In genomic region chr16:24874235-24874634, GRCm38 (mm10) we compare ENCODE assay signal across 9 mouse cellular contexts.
DNase-seq lines count a peak whose midpoint lies in the region; ATAC-seq and TF ChIP-seq lines count a peak whose summit lies in the region.
"Had no signal": no experiment of that assay in that cellular context is flagged by ENCODE, and none has a peak within 500 bp of the region (broad histone marks: within the 10 kb centered on the region; RNA-seq: fewer than 3 reads in every experiment).

No protein-coding gene starts in this region.

- no peak overlapping the region for H3K4me3 ChIP-seq in intestine, embryonic 16.5 days (ENCODE audit: low read length)
- H3K4me3 ChIP-seq in intestine, embryonic 15.5 days (replicated peaks), result no peak overlapping the region
- H3K4me3 ChIP-seq in E14TG2a.4 (replicated peaks; ENCODE audit: low read length), result no peak overlapping the region
- no peak overlapping the region for H3K4me3 ChIP-seq in limb, embryonic 14.5 days (replicated peaks; ENCODE audit: low read length)
- H3K4me3 ChIP-seq in stomach, embryonic 16.5 days (replicated peaks; ENCODE audit: low read length), result no peak overlapping the region
- no peak overlapping the region for H3K4me3 ChIP-seq in forebrain, embryonic 12.5 days (replicated peaks)
- H3K4me3 ChIP-seq: limb, embryonic 13.5 days had no signal

- H3K9ac ChIP-seq in intestine, embryonic 16.5 days (ENCODE audit: low read depth, low read length), result no peak overlapping the region
- H3K9ac ChIP-seq in intestine, embryonic 15.5 days, result no peak overlapping the region
- no peak overlapping the region for H3K9ac ChIP-seq in limb, embryonic 14.5 days (ENCODE audit: low read depth, low read length, severe bottlenecking)
- H3K9ac ChIP-seq in stomach, embryonic 16.5 days (ENCODE audit: low read length), result no peak overlapping the region
- no peak overlapping the region for H3K9ac ChIP-seq in forebrain, embryonic 12.5 days
- H3K9ac ChIP-seq: limb, embryonic 13.5 days had no signal

- TF ChIP-seq CTCF in E14TG2a.4 (conservative IDR thresholded peaks at IDR 0.05; ENCODE audit: low read length), result peak; percentile 41

- ATAC-seq in intestine, embryonic 16.5 days, result peak; percentile 20; the same call in 1 of the 2 replicates
- ATAC-seq in intestine, embryonic 15.5 days, result no peak
- no peak for ATAC-seq in limb, embryonic 14.5 days (ENCODE audit: low FRiP score, low read depth)
- ATAC-seq in stomach, embryonic 16.5 days (ENCODE audit: insufficient read depth, low FRiP score), result peak; percentile 37; the same call in 1 of the 2 replicates
- no peak for ATAC-seq in forebrain, embryonic 12.5 days (ENCODE audit: low FRiP score)

- 50% methylated on average over 4 of the region's 4 CpGs for WGBS in intestine, embryonic 16.5 days
- 51% methylated on average over 4 of the region's 4 CpGs for WGBS in intestine, embryonic 15.5 days
- 73% methylated on average over 4 of the region's 4 CpGs for WGBS in limb, embryonic 14.5 days
- WGBS in stomach, embryonic 16.5 days, result 39% methylated on average over 4 of the region's 4 CpGs
- 77% methylated on average over 4 of the region's 4 CpGs for WGBS in forebrain, embryonic 12.5 days

- peaks cover 5% of the 10 kb centered on the region for H3K36me3 ChIP-seq in intestine, embryonic 16.5 days (ENCODE audit: control insufficient read depth, insufficient read depth, low read length)
- peaks cover 5% of the 10 kb centered on the region; the same call in 1 of the 2 replicates for H3K36me3 ChIP-seq in intestine, embryonic 15.5 days
- H3K36me3 ChIP-seq in E14TG2a.4 (ENCODE audit: insufficient read depth, low read length), result no peaks in the 10 kb centered on the region
- H3K36me3 ChIP-seq in limb, embryonic 14.5 days (ENCODE audit: control insufficient read depth, insufficient read depth, low read length), result peaks cover 3% of the 10 kb centered on the region; the same call in 1 of the 2 replicates
- peaks cover 5% of the 10 kb centered on the region for H3K36me3 ChIP-seq in stomach, embryonic 16.5 days (ENCODE audit: control insufficient read depth, insufficient read depth, low read length)
- no peaks in the 10 kb centered on the region for H3K36me3 ChIP-seq in forebrain, embryonic 12.5 days (replicated peaks)

- H3K4me2 ChIP-seq in intestine, embryonic 16.5 days (ENCODE audit: low read depth, low read length), result no peak overlapping the region
- no peak overlapping the region for H3K4me2 ChIP-seq in intestine, embryonic 15.5 days (replicated peaks)
- no peak overlapping the region for H3K4me2 ChIP-seq in limb, embryonic 14.5 days (replicated peaks; ENCODE audit: low read depth, low read length, severe bottlenecking)
- H3K4me2 ChIP-seq in stomach, embryonic 16.5 days (ENCODE audit: low read depth, low read length), result no peak overlapping the region
- H3K4me2 ChIP-seq in forebrain, embryonic 12.5 days, result no peak overlapping the region
- H3K4me2 ChIP-seq: limb, embryonic 13.5 days had no signal

- no peaks in the 10 kb centered on the region for H3K27me3 ChIP-seq in intestine, embryonic 16.5 days (replicated peaks; ENCODE audit: control insufficient read depth, insufficient read depth, low read length)
- H3K27me3 ChIP-seq in intestine, embryonic 15.5 days (replicated peaks), result no peaks in the 10 kb centered on the region
- H3K27me3 ChIP-seq in E14TG2a.4 (ENCODE audit: insufficient read depth, low read length), result no peaks in the 10 kb centered on the region
- no peaks in the 10 kb centered on the region for H3K27me3 ChIP-seq in limb, embryonic 14.5 days (ENCODE audit: control insufficient read depth, insufficient read depth, low read length)
- no peaks in the 10 kb centered on the region for H3K27me3 ChIP-seq in stomach, embryonic 16.5 days (ENCODE audit: control insufficient read depth, insufficient read depth, low read length)
- no peaks in the 10 kb centered on the region for H3K27me3 ChIP-seq in forebrain, embryonic 12.5 days
- H3K27me3 ChIP-seq: limb, embryonic 13.5 days had no signal

- peaks cover 2% of the 10 kb centered on the region; the same call in 1 of the 2 replicates for H3K9me3 ChIP-seq in intestine, embryonic 16.5 days (ENCODE audit: control insufficient read depth, low read length)
- H3K9me3 ChIP-seq in intestine, embryonic 15.5 days, result no peaks in the 10 kb centered on the region
- no peaks in the 10 kb centered on the region for H3K9me3 ChIP-seq in E14TG2a.4 (ENCODE audit: low read length)
- peaks cover 11% of the 10 kb centered on the region; the same call in 1 of the 2 replicates for H3K9me3 ChIP-seq in limb, embryonic 14.5 days (ENCODE audit: control insufficient read depth, low read length)
- peaks cover 4% of the 10 kb centered on the region for H3K9me3 ChIP-seq in stomach, embryonic 16.5 days (replicated peaks; ENCODE audit: control insufficient read depth, low read length)
- H3K9me3 ChIP-seq in forebrain, embryonic 12.5 days, result peaks cover 4% of the 10 kb centered on the region

- no peak overlapping the region for H3K27ac ChIP-seq in intestine, embryonic 16.5 days (ENCODE audit: low read length)
- no peak overlapping the region for H3K27ac ChIP-seq in intestine, embryonic 15.5 days
- H3K27ac ChIP-seq in limb, embryonic 14.5 days (replicated peaks; ENCODE audit: low read depth, low read length), result no peak overlapping the region
- H3K27ac ChIP-seq in stomach, embryonic 16.5 days (ENCODE audit: low read length), result no peak overlapping the region
- H3K27ac ChIP-seq in forebrain, embryonic 12.5 days, result no peak overlapping the region
- H3K27ac ChIP-seq: limb, embryonic 13.5 days had no signal

- DNase-seq in cerebellum, adult 9-10 months, result peak; percentile 55
- peak; percentile 14 for DNase-seq in limb, embryonic 14.5 days (ENCODE audit: low spot score)
- no peak for DNase-seq in layer of hippocampus, adult 9-11 months

- TF ChIP-seq POLR2A in limb, embryonic 14.5 days (IDR thresholded peaks at IDR 0.05; ENCODE audit: borderline replicate concordance, extremely low read depth, insufficient read depth, insufficient read length), result no peak

- H3K4me1 ChIP-seq in intestine, embryonic 16.5 days (ENCODE audit: control insufficient read depth, insufficient read depth, low read length), result peaks cover 7% of the 10 kb centered on the region; the same call in 1 of the 2 replicates
- no peaks in the 10 kb centered on the region for H3K4me1 ChIP-seq in intestine, embryonic 15.5 days (replicated peaks)
- peaks cover 21% of the 10 kb centered on the region for H3K4me1 ChIP-seq in E14TG2a.4 (replicated peaks; ENCODE audit: low read depth, low read length)
- H3K4me1 ChIP-seq in limb, embryonic 14.5 days (ENCODE audit: control insufficient read depth, insufficient read depth, low read length), result no peaks in the 10 kb centered on the region
- peaks cover 3% of the 10 kb centered on the region; the same call in 1 of the 2 replicates for H3K4me1 ChIP-seq in stomach, embryonic 16.5 days (ENCODE audit: control insufficient read depth, insufficient read depth, low read length)
- H3K4me1 ChIP-seq in forebrain, embryonic 12.5 days, result no peaks in the 10 kb centered on the region
- H3K4me1 ChIP-seq: limb, embryonic 13.5 days had no signal

Comparison
In these comparisons a context has a peak if more than half of its experiments do, and no peak if none do; other contexts are left out.
1. ATAC-seq: peak in intestine, embryonic 16.5 days (single experiment) and stomach, embryonic 16.5 days (single experiment); none in intestine, embryonic 15.5 days (single experiment), limb, embryonic 14.5 days (single experiment) and forebrain, embryonic 12.5 days (single experiment).